Mouse (Mus musculus): ENCODE data around the gene Gm20403. TPM values are rescaled to one million over a fixed set of nuclear protein-coding genes. Genes with fewer than 3 reads are reported as not detected.

The Gm20403 gene
- total and polyA plus RNA-seq, 3 experiments = not detected

- H3K36me3 ChIP-seq (ENCODE audit: control insufficient read depth in 1 of 2, insufficient read depth in 2 of 2, low read length in 2 of 2) = peaks cover 44 to 52% of the 10 kb centered on the region in 2 experiments
- peaks cover 25% of the 10 kb centered on the region in 2 experiments for H3K4me1 ChIP-seq (ENCODE audit: control insufficient read depth in 1 of 2, insufficient read depth in 2 of 2, low read length in 2 of 2)
- TF ChIP-seq RCOR1 (IDR thresholded peaks at IDR 0.05; ENCODE audit: low read depth, low read length) (no peak; the same call in 1 of the 2 replicates), TCF12 (IDR thresholded peaks at IDR 0.05; ENCODE audit: low read depth, low read length) (no peak), ZNF384 (IDR thresholded peaks at IDR 0.05; ENCODE audit: low read depth, low read length) (peak; percentile 94), SIN3A (IDR thresholded peaks at IDR 0.05; ENCODE audit: low read length) (peak; percentile 49; the same call in 1 of the 2 replicates), E2F4 (IDR thresholded peaks at IDR 0.05; ENCODE audit: borderline replicate concordance, low read depth, low read length) (no peak), ZKSCAN1 (IDR thresholded peaks at IDR 0.05; ENCODE audit: low read depth, low read length) (no peak), ELF1 (IDR thresholded peaks at IDR 0.05; ENCODE audit: low read depth, low read length) (no peak), MAFK (IDR thresholded peaks at IDR 0.05; ENCODE audit: borderline replicate concordance, low read depth, low read length) (no peak), POLR2AphosphoS2 (IDR thresholded peaks at IDR 0.05; ENCODE audit: low read length) (no peak), UBTF (IDR thresholded peaks at IDR 0.05; ENCODE audit: borderline replicate concordance, insufficient read depth, low read depth, low read length) (no peak), POLR2AphosphoS5 (IDR thresholded peaks at IDR 0.05; ENCODE audit: borderline replicate concordance, low read depth, low read length) (no peak), MAX (IDR thresholded peaks at IDR 0.05; ENCODE audit: low read length) (peak; percentile 39; the same call in 1 of the 2 replicates), ETS1 (IDR thresholded peaks at IDR 0.05; ENCODE audit: low read depth, low read length) (peak; percentile 67), POLR2A (IDR thresholded peaks at IDR 0.05; ENCODE audit: control insufficient read depth in 1 of 2, insufficient read depth in 1 of 2, low read depth in 1 of 2, low read length in 2 of 2, poor library complexity in 1 of 2) (no peak), CTCF (IDR thresholded peaks at IDR 0.05 in 2 of 3, conservative IDR thresholded peaks at IDR 0.05 in 1 of 3; ENCODE audit: control insufficient read depth in 1 of 3, insufficient read depth in 1 of 3, low read depth in 2 of 3, low read length in 3 of 3, poor library complexity in 1 of 3, severe bottlenecking in 1 of 3) (no peak), ZMIZ1 (IDR thresholded peaks at IDR 0.05; ENCODE audit: low read depth, low read length) (no peak), USF2 (IDR thresholded peaks at IDR 0.05; ENCODE audit: borderline replicate concordance in 1 of 2, insufficient read depth in 1 of 2, low read depth in 1 of 2, low read length in 2 of 2) (no peak), EP300 (IDR thresholded peaks at IDR 0.05; ENCODE audit: low read depth in 1 of 2, low read length in 2 of 2) (peak; percentile 49 to 71; a peak in 3 of 4 replicates), ZC3H11A (IDR thresholded peaks at IDR 0.05; ENCODE audit: low read depth, low read length) (no peak), CHD1 (IDR thresholded peaks at IDR 0.05; ENCODE audit: low read depth, low read length) (no peak), MYC (IDR thresholded peaks at IDR 0.05; ENCODE audit: low read depth, low read length) (peak; percentile 84), BHLHE40 (IDR thresholded peaks at IDR 0.05; ENCODE audit: borderline replicate concordance, low read depth, low read length) (peak; percentile 29; the same call in 1 of the 2 replicates), GABPA (IDR thresholded peaks at IDR 0.05; ENCODE audit: low read depth, low read length) (no peak), MEF2A (IDR thresholded peaks at IDR 0.05; ENCODE audit: extremely low read depth, insufficient replicate concordance, low read depth, low read length, poor library complexity, severe bottlenecking) (no peak), KAT2A (conservative IDR thresholded peaks at IDR 0.05; ENCODE audit: low read depth, low read length) (no peak), MYB (IDR thresholded peaks at IDR 0.05; ENCODE audit: low read depth, low read length) (no peak), USF1 (IDR thresholded peaks at IDR 0.05; ENCODE audit: low read depth, low read length) (no peak), NRF1 (IDR thresholded peaks at IDR 0.05; ENCODE audit: insufficient read depth, low read depth, low read length, poor library complexity, severe bottlenecking) (no peak), MAZ (IDR thresholded peaks at IDR 0.05; ENCODE audit: low read depth, low read length) (no peak), GATA1 (IDR thresholded peaks at IDR 0.05; ENCODE audit: low read depth, low read length) (peak; percentile 55; the same call in 1 of the 2 replicates), TAL1 (IDR thresholded peaks at IDR 0.05; ENCODE audit: low read length) (no peak), RAD21 (IDR thresholded peaks at IDR 0.05; ENCODE audit: low read depth, low read length) (no peak; the same call in 1 of the 2 replicates), SMC3 (IDR thresholded peaks at IDR 0.05; ENCODE audit: low read depth, low read length) (no peak), MXI1 (IDR thresholded peaks at IDR 0.05; ENCODE audit: low read depth, low read length) (peak; percentile 85), CHD2 (IDR thresholded peaks at IDR 0.05; ENCODE audit: low read length) (no peak), TBP (IDR thresholded peaks at IDR 0.05; ENCODE audit: low read depth, low read length) (no peak), HCFC1 (IDR thresholded peaks at IDR 0.05; ENCODE audit: low read depth, low read length) (no peak), NELFE (IDR thresholded peaks at IDR 0.05; ENCODE audit: low read depth, low read length) (no peak)
Observed at GRCm38 (mm10) chr12:54980939-54981338, 5.4 kb downstream of the Gm20403 start.

More at GRCm38 (mm10) chr12:54980939-54981338, 5.4 kb downstream of the Gm20403 start:
- Histone ChIP-seq H3K27me3 (ENCODE audit: control insufficient read depth in 1 of 2, insufficient read depth in 2 of 2, low read length in 2 of 2) (no peaks in the 10 kb centered on the region), H3K27ac (ENCODE audit: control insufficient read depth, low read depth, low read length) (peak overlapping the region; percentile 52), H3K4me3 (ENCODE audit: control insufficient read depth in 1 of 2, insufficient read depth in 1 of 2, low read depth in 2 of 2, low read length in 2 of 2) (peak overlapping the region in 1 of 2 experiments; percentile 12; a peak in 2 of 4 replicates), H3K79me2 (ENCODE audit: control insufficient read depth, insufficient read depth, low read length, poor library complexity) (peaks cover 79% of the 10 kb centered on the region), H3K9me3 (replicated peaks; ENCODE audit: insufficient read depth, low read length) (no peaks in the 10 kb centered on the region), H3K9ac (ENCODE audit: control insufficient read depth, low read depth, low read length, poor library complexity, severe bottlenecking) (peak overlapping the region; percentile 21)
- peak; percentile 60 for DNase-seq (ENCODE audit: low read depth, low spot score)
